Mouse (Mus musculus) ovary, postnatal 36 days (tissue): ENCODE results near the gene Cadm2.

Source experiments
- DNase-seq: peaks from one replicate; pipeline ENCODE4 v3.0.0; 2022; ENCODE audit warnings: low spot score, mixed read lengths

Gene Cadm2

GRCm38 (mm10) chr16:67124811-67125210 lies 495.9 kb downstream of the Cadm2 start:
- no peak for DNase-seq

DNA sequence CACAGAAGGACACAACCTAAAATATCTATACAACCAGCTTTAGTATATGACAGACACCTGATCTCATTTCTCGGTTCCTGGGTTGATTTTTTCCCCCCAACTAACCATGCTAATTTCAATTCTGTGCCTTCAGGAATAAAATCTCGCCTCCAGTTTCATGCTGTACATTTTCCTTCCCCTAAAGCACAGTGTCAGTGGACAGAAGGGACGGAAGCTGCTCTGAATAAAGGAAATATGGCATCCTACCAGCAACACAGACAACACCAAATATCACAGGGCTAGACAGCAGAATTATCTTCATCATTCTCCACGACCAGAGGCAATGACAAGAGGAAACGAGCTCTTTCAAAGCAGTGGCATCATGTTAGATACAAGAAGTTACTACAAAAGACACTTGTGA lies 498.2 kb downstream of the Cadm2 start:
- DNase-seq: no peak

DNA sequence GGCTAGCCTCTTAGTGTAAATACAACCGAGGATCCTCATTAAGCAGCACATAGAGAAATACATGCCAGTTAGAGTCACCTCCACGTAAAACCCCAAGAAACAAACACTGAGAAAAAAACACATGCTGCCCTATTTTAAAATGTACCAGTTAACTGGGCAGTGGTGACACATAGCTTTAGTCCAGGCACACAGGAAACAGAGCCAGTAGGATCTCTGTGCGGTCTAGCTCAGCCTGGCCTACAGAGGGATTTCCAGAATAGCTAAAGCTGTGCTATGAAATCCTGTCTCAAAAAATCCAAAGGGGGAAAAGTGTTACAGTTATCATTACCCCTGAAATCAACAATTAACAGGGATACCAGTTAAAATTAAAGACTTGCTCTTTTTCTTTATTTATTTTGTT lies 498.9 kb downstream of the Cadm2 start:
- no peak for DNase-seq

DNA sequence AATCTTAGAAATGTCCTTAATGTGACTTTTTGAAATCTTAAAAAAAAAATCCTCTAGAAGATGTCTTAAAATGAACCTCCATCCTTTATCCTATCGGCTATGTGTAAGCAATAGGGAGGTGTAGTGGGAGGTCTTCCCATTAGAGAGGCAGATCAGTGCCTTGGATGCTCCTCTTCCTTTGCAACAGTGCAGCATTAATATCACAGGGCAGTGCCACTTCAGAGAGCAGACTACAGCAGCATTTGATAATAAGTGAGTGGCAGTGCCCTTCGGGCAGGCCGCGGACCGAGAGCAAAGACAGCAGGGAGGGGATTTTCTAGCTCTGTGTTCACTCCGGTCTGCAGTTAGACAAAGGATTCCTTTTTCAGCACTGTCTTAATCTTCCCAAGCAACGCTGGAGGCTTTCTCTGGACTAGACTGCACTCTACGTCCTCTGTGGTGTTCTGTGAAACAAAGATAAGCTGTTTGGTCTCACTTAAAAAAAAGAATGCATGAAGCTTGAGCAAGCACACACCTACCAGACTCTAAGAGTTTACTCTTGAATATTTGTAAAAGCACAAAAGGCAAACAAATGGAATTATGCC lies 514.1 kb downstream of the Cadm2 start:
- DNase-seq: no peak

- DNase-seq: no peak
These were observed 524.0 kb downstream of the Cadm2 start for GRCm38 (mm10) chr16:67096706-67097105.

- no peak for DNase-seq
These were observed 524.8 kb downstream of the Cadm2 start for GRCm38 (mm10) chr16:67095916-67096315.

DNA sequence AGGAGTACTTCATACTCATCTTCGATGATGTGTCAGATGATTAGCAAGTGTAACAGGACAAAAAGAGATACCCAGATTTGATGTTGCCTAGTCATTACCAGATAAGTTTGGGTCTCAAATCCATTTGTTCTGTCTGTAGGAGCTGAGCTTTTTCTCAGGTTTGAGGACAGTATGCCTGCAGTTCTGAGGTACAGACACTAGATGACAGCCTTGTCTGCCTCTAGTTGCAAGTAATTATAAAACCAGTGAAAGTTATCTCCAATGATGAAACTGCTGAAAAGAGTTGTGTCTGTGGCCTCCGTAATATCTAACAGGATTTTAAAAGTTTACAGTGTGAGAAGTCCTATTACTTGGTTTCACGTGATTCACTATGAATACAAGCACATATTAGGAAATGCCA lies 531.0 kb downstream of the Cadm2 start:
- DNase-seq: no peak

GRCm38 (mm10) chr16:67079318-67079717 lies 541.4 kb downstream of the Cadm2 start:
- no peak for DNase-seq

DNA sequence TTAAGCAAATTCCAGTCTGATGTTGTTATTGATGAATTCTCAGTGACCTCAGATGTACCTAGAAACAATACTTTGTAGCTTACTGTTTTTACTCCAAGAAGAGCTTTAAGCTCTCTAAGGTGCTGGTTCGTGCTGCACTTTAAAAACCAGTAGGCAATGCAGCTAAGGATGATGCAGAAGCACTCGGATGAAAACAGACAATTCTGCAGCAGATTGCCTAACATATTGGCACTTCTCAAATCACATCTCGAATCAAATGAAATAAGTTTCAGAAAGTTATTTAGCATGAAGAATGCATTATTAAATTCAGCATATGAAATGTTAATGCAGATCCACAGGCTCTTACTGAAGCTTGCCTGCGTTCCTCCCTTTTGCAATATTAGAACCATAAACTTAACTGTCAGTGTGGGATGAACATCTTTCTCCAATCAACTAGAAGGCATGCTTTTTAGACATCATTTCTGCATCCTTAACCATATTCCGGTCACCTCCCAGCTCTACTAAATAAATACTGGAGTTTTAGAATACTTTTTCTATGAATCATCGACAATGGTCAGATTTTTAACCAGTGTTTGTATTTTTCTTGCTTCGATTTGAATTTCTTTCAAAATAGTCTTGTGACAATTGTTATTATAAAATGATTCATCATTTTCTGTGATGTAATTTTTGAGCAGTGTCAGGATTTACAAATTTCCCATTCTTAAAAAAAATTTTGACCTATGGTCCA lies 544.4 kb downstream of the Cadm2 start:
- no peak for DNase-seq

DNA sequence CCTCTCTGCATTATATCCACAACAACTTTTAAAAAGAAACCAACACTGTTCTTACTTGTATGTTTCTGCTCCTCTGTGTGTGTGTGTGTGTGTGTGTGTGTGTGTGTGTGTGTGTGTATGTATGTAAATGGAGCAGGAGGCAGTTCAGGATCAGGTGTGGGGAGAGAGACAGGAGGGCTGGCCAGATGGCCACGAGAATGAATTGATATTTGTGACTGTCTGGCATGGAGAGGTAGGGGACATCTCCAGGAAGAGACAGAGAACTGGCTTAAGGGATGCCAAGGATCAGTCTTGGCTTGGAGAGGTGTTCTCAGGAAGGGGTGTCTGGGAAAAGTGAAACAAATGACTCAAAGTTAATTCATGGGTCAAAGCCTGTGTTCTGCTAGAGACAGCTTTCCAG lies 552.2 kb downstream of the Cadm2 start:
- DNase-seq: no peak

DNA sequence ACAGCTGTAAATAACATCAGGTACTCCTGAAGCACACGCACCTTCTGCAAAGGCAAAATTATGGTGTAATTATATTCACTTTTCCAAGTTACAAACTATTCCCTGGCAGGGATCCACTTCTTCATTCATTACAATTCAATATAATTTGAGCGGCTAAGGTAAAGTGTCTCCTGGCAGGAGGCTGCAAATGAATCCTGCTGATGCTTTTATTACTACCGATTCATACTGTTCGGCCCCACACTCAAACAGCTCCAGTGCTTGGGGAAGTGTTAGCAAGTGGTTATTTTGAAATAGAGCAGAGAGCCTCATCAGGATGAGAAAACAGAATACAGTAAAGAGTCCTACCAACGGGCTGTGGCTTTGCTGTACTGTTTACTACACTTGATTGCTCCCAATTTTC lies 589.8 kb downstream of the Cadm2 start:
- DNase-seq: no peak

- no peak for DNase-seq
These were observed 600.9 kb downstream of the Cadm2 start for GRCm38 (mm10) chr16:67019856-67020255.

GRCm38 (mm10) chr16:67017710-67018109 lies 603.0 kb downstream of the Cadm2 start:
- DNase-seq: no peak

DNA sequence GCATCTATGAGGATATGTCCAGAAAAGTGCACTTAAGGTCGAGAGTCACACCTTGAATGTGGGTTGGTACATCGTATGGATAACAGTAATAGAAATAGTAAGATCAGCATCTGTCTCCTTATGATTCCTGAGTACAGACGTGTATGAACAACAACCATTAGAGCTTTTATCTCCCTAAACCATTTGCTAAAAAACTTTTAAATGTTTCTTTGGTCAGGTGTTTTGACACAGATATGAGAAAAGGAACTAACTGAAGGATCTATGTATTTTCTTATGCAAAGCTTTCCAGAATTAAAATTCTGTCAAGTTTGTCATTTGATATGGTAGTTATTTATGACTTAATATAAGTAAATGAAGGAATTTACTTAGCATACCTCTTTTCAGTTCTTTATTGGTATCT lies 617.5 kb downstream of the Cadm2 start:
- no peak for DNase-seq

GRCm38 (mm10) chr16:67001707-67002106 lies 619.0 kb downstream of the Cadm2 start:
- no peak for DNase-seq

DNA sequence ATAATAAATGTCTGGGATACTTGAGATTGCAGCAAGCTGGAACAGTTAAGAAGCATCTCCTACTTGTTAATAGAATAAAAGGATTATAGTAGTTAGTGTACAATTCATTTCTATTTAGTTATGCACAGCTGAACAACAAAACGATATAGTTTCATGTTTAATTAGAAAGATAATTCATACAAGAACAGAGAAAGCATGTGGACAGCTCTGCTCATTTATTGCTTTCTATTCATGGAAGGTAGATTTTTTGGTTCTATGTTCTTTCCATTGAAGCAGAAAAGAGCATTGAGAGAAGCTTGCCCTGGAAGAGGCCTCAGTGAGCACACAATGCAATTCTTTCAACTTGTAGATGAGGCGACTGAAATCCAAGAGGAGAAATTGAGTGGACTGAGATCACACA lies 623.2 kb downstream of the Cadm2 start:
- no peak for DNase-seq

DNA sequence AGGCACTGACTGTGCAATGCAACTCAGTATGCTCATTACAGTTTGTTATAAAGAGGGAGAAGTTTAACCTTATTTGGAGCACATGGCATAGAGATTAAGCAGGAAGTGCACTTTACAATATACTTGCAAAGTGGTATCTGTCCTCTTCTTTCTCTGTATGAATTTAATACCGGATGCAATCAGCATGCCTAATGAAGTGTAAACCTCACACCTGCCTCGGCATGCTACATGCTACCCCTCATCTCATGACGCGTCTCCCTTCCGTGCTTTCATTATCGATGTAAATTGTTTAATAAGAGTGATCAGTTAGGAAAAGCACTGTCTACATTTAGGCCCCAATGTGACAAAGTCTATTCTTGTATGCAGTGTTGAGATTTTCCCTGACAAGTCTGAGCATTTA lies 633.0 kb downstream of the Cadm2 start:
- no peak for DNase-seq

- DNase-seq: no peak
These were observed 633.8 kb downstream of the Cadm2 start for GRCm38 (mm10) chr16:66986879-66987278.

DNA sequence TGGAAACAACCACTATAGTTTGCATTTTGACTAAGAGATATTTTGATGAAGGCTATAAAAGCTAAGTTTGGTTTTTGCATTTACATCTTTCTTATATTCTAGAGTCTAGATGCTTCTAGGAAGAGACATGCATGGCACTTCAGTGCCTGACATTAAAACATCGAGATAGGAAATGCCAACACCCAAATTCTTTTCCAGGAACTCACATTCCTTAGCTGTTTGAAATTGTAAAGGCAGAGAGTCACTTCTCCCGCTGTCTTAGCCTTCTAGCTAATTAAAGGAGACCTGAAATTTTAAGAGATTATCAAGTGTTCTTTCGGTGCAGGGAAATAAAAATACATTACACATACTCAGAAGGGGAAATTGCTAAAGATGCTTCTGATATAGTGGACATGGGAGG lies 649.8 kb downstream of the Cadm2 start:
- DNase-seq: no peak

- no peak for DNase-seq
These were observed 651.1 kb downstream of the Cadm2 start for GRCm38 (mm10) chr16:66969520-66970144.

DNA sequence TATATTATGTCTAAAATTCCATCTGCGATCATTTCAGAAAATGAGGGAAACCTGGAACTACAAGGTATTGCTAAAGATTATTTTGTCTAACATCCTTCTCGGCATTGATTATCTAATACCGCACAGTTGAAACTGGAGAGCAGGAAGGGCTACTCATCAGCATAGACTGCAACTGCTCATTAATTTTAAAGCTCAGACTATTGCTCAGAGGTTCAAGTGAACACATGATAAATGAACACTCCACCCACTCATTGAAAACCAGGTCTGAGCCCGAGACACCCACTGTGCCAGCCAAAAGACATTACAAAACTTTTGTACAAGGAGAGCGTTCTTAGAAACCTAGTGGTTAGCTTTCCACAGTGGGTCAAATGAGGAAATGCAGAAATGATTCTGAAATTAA lies 652.4 kb downstream of the Cadm2 start:
- DNase-seq: no peak

- DNase-seq: no peak
These were observed 653.0 kb downstream of the Cadm2 start for GRCm38 (mm10) chr16:66967686-66968085.

- no peak for DNase-seq
These were observed 661.6 kb downstream of the Cadm2 start for GRCm38 (mm10) chr16:66959146-66959545.

DNA sequence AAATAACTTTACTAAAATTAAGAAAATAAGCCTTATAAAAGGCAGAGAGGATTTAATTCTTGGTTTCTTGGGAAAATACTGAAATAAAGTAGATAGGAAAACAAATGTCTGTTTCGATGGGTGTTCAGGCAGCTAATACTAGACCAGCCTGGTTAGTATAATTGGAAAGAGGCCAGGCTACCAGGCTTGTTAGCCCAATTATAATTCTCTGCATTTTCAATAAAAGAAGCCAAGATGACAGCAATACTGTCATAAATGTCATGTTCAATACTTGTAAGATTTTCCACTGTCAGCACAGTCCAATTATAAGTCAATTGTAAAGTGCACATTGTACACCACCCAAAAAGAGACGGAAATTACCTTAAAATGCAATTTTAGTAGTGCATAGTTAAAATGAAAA lies 664.8 kb downstream of the Cadm2 start:
- DNase-seq: no peak
